Mouse (Mus musculus): ENCODE results near the gene Mdm2.
A peak's percentile ranks its signal among the peaks of the same experiment; 100 is the strongest.

Gene Mdm2

GRCm38 (mm10) chr10:117682858-117683733 lies 27.5 kb downstream of the Mdm2 start:
- no peak for DNase-seq (ENCODE audit: low spot score)

DNA sequence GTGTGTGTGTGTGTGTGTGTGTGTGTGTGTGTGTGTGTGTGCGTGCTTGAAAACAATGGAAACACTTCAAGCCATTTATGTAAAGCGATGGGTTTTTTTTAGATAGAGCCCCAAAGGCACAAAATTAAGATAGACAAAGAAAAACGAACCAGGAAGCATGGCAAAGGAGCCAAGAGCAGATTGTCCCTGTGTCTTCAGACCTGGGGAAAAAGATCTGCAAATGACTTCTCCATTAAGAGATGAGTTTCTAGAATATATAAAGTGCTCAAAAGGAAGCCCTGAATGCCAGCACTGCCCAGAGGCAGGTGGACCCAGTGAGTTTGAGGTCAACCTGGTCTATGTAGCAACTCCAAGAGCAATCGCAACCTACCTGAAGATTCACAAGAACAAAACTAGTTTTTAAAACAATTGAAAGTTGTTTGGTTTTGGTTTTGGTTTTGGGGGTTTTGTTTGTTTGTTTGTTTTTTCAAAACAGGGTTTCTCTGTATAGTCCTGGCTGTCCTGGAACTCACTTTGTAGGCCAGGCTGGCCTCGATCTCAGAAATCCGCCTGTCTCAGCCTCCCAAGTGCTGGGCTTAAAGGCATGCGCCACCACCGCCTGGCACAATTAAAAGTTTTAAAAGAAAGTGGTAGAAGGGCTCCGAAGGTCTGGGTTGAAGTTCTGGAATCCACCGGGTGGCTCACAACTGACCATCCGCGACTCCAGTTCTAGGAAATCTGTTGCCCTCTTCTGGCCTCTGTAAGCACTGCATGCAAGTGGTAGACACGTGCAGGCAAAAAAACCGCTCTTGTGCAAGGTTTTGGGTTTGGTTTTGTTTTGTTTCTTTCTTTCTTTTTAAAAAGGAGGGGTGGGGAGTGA lies 28.3 kb downstream of the Mdm2 start:
- DNase-seq (ENCODE audit: low spot score) = peak; percentile 76

DNA sequence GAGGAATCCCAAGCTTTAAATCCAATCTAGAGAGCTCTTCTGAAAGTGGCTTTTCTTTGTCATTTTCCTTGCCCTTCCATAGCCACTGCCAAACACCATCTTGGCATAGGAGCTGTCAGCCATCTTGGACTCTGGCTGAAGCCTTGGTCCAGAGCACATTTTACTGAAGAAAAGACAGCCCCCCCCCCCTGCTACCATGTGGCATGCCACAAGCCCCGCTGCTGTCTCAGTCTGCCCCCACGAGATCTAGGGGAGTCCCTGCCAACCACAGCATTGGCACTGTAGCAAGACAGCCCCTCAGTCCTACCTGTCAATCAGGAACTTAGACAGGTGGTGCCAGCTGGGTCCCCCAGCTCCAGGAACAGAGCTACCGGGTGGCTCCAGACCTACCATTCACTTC lies 29.0 kb downstream of the Mdm2 start:
- DNase-seq (ENCODE audit: low spot score) = no peak

- DNase-seq (ENCODE audit: low spot score) = no peak
Measured at GRCm38 (mm10) chr10:117680868-117681513, 29.6 kb downstream of the Mdm2 start.

DNA sequence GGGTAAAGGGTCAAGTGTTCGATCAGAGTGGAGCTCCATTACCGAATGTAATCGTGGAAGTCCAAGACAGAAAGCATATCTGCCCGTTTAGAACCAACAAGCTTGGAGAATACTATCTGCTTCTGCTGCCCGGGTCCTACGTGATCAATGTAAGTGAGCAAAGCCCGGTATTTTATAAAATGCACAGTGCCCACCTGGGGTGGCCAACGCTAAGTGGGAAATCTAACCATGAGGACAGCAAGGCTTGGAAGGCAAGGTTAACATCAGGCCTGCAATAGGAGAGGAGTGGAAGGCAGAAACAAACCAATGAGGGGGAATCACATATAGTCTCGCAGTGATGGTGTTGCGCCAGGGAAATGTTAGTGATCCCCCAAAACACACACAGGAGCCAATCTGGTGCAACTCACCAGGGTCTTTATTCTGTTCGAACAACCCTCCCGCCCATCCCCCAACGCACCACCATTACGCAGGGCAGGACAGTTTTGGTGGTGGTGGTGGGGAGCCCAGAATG lies 30.5 kb downstream of the Mdm2 start:
- DNase-seq (ENCODE audit: low spot score) = no peak

DNA sequence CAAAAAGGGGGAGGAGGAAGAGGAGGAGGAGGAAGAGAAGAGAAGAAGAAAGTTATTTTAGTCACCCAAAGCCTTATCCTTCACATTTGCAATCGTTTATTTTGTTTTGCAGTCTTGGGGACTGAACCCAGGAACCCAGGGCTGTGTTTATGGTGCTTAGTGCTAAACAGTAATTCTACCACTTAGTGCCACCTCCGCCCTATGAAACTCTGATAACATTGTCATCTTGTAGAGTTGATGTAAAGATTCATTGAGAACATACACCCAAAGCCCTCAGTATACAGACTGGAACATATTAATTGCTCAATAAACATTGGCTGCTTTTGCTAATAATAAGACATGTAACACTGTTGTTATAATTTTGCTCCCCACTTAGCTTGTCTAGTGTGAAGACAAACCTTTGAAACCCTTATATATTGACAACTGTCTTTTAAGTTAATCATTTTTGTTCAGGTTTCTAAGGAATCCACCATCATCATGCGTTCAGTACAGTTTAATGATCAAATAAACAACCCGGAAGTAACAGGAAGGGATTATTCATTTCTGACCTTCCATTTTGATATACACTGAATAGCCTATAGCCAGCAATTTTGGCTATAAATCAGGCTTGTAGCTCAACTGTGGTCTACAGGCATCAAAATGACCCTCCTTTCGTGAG lies 31.4 kb downstream of the Mdm2 start:
- DNase-seq (ENCODE audit: low spot score) = no peak

GRCm38 (mm10) chr10:117678357-117678756 lies 32.2 kb downstream of the Mdm2 start:
- no peak for DNase-seq (ENCODE audit: low spot score)

DNA sequence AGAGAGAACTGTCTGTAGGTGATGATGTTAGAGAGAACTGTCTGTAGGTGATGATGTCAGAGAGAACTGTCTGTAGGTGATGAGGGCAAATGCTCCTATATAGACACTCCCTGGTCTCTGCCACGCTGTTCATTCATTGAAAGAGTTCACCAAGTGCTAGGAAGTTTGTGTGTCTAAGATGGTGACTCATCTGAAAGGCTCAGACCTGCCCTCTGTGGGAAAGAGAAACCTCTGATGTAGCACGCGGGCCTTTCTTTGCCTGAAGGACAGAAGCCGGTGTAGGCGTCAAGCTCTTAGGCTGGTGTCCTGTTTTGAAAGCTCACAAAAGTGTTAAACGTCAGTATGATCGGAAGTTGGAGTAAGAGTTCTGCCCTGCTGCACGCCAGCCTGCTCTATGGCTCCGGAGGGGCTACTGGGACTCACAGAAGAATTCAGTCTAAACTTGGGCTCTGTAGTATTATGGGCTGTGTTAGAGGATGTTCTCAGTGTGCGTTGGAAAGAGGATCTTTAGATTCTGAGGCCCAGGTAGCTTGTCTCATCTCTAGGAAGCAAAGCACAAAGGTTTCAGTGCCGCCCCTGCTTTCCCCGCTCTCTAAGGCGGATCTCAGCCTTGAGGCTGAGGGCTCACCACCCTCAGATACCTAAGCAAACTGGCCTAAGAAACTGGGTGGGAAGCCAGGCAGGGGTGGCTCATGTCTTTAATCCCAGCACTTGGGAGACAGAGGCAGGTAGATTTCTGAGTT lies 32.9 kb downstream of the Mdm2 start:
- DNase-seq (ENCODE audit: low spot score) = no peak

- peak; percentile 83 for DNase-seq (ENCODE audit: low spot score)
Measured at GRCm38 (mm10) chr10:117676644-117677313, 33.8 kb downstream of the Mdm2 start.

DNA sequence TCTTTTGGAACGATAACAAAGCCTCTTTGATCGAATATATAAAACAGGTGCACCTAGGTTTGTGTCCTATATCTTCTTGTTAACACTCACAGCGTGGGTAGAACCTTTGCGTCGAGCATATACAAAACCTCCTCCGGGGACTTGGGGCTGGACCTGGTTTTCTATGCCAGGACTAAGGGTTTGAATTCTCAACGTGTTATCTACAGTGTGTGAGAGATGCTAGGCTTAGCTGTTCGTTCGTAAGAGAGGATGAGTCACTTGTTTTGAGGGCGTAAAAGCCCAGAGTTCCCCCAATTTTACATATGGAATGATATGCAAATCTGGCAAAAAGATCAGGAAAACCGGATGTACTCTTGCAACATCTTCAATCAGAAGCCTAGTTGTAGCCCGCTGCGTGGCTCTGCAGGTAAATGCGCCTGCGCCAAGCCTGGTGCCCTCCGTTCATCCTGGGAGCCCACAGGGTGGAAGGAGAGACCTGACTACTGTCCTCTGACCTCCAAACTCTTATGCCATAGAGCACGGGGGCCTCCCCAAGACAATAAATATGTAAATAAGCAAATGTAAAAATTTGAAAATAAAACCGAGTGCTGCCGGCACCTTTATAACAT lies 34.4 kb downstream of the Mdm2 start:
- DNase-seq (ENCODE audit: low spot score) = peak; percentile 28

- peak; percentile 89 for DNase-seq (ENCODE audit: low spot score)
Measured at GRCm38 (mm10) chr10:117675096-117676035, 35.2 kb downstream of the Mdm2 start.

DNA sequence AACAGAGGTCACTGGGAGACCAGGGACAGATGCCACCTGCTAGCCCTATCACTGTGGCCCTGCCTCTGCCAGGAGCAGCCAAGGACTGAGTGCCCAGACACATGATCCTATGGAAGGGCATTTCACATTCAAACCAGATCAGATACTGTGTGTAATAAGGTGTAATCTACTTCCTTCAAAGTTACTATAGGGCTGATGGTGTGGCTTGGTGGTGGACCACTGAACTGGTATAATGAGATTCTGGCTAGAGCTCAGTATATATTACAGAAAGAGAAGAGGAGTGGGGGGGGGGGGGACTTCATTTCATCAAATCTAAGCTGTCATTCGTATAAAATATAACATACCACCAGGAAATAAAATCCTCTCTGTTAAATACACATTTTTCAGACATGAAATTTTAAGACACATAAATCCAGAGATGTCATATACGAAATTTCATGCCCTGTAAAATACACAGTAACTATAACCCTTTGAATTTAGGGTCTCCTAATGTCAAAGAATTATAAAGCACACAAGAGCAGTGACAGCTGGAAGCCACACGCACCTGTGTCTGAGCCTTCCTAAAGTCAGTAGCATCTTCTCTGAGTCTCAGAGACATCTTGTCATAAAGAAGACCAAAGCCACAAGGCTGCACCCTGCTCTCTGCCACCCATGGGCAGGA lies 36.1 kb downstream of the Mdm2 start:
- DNase-seq (ENCODE audit: low spot score) = no peak

DNA sequence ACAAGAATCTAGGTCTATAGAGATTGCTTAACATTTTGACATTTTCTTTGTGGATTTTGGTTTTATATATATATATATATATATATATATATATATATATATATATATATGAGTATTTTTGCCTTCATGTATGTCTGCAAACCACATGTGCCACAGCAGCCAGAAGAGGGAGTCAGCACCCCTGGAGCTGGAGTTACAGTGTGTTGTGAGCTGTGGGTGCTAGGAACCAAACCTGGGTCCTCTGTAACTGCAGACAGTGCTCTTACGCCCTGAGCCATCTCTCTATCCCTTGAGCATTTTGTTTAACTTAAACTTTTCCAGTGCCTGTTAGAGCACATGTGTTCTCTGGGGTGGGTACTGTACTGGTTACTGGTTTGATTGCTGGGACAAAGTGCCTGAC lies 36.6 kb downstream of the Mdm2 start:
- no peak for DNase-seq (ENCODE audit: low spot score)

DNA sequence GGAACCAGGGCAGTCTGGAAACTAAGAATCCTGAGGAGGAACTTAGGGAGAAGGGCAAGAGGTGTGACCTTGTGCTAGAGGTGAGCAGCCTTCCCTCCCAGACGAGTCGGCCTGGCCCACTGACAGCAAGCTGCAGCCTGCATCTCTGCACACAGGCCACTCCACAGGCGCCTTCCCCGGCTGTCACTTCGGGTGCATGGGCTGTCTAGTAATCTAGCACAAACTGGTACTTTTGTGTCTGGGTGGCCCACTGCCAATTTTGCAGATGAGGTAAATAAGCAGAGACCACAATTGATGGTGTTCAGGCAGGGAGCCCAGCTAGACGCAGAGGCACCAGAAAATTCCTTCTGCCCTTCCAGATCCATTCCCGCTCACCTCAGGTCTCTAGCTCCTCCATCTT lies 37.9 kb downstream of the Mdm2 start:
- DNase-seq (ENCODE audit: low spot score) = no peak

DNA sequence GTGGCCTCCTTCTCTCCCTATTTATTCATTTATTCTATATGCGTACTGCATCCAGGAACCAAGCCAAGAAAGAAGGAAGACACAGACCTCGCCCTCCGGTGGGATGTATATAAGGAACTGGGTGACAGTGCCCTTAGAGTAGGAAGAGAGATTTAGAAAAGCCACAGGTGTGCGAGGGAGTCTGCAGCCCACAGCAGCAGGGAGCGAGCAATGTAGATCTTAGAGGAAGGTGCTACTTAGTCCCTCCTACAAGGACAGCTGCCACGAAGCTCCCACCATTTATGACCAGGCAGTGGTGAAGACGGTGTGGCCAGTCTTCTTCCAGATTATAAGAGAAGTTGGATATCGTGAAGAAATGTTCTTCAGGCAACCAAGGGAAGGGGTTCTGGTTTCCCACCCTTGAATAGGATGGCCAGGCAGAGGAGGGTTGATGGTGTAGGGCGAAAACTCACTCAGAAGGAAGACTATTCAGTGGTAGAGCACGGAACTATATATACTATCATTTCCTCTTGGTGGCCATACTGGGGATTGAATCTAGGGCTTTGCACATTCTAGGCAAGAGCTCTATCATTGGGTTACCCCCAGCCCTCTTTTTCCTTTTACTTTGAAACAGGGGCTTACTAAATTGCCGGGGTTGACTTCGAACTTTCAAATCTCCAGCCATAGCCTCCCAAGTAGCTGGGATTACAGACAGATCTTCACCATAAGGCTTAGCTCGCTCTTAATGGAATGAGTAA lies 38.5 kb downstream of the Mdm2 start:
- no peak for DNase-seq (ENCODE audit: low spot score)

DNA sequence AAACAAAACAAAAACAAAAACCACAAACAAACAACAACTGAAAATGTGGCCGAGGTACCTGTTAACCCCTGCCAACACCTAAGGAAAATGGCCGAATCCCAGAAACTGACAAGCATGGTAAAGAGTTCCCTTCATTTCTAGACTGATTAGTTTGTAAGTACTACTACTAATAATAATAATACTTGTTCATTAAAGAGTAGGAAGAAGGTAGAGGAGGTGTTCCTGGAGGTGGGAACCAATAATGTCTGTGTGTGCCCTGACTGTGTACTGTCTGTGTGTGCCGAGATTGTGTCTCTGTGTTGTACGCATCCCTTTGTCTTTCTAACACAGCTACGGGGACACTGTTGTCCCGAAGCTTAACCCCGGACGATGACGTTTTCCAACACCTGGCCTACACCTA lies 39.3 kb downstream of the Mdm2 start:
- no peak for DNase-seq (ENCODE audit: low spot score)

- no peak for DNase-seq (ENCODE audit: low spot score)
Measured at GRCm38 (mm10) chr10:117670791-117671190, 39.8 kb downstream of the Mdm2 start.

- DNase-seq (ENCODE audit: low spot score) = no peak
Measured at GRCm38 (mm10) chr10:117670092-117670491, 40.5 kb downstream of the Mdm2 start.

Data from embryo, embryonic 10.5 days (tissue).